Mouse (Mus musculus): ENCODE measurements at regions not wholly inside any gene's neighbourhood (a gene's known extent, or its start where the extent isn't known, plus 50 kb on each side); places are given as distances from the start of the nearest gene placed in this dataset.

GRCm38 (mm10) chr12:110165462-110165861, 113.4 kb upstream of the Dio3 start:
- intact Hi-C loops (cut with DNase I): no loop called here

GRCm38 (mm10) chr12:110168407-110168806, 110.5 kb upstream of the Dio3 start:
- intact Hi-C loops (cut with DNase I): no loop called here

GRCm38 (mm10) chr12:110169261-110169660, 109.6 kb upstream of the Dio3 start:
- intact Hi-C loops (cut with DNase I): no loop called here

- intact Hi-C loops (cut with DNase I): no loop called here
Observed at GRCm38 (mm10) chr12:110170496-110170895, 108.4 kb upstream of the Dio3 start.

GRCm38 (mm10) chr12:110177826-110178225, 101.0 kb upstream of the Dio3 start:
- intact Hi-C loops (cut with DNase I): no loop called here

- intact Hi-C loops (cut with DNase I): no loop called here
Observed at GRCm38 (mm10) chr12:110183473-110183872, 95.4 kb upstream of the Dio3 start.

GRCm38 (mm10) chr12:110185399-110185798, 93.5 kb upstream of the Dio3 start:
- intact Hi-C loops (cut with DNase I): no loop called here

- intact Hi-C loops (cut with DNase I): no loop called here
Observed at GRCm38 (mm10) chr12:110186381-110186780, 92.5 kb upstream of the Dio3 start.

GRCm38 (mm10) chr12:110186911-110187245, 92.0 kb upstream of the Dio3 start:
- intact Hi-C loops (cut with DNase I): no loop called here

- intact Hi-C loops (cut with DNase I): no loop called here
Observed at GRCm38 (mm10) chr12:110187246-110188135, 91.4 kb upstream of the Dio3 start.

GRCm38 (mm10) chr12:110188136-110188631, 90.7 kb upstream of the Dio3 start:
- intact Hi-C loops (cut with DNase I): no loop called here

- intact Hi-C loops (cut with DNase I): no loop called here
Observed at GRCm38 (mm10) chr12:110188641-110189328, 90.1 kb upstream of the Dio3 start.

GRCm38 (mm10) chr12:110189329-110189642, 89.6 kb upstream of the Dio3 start:
- intact Hi-C loops (cut with DNase I): no loop called here

- intact Hi-C loops (cut with DNase I): no loop called here
Observed at GRCm38 (mm10) chr12:110192186-110192585, 86.7 kb upstream of the Dio3 start.

- intact Hi-C loops (cut with DNase I): no loop called here
Observed at GRCm38 (mm10) chr12:110197366-110197765, 81.5 kb upstream of the Dio3 start.

- intact Hi-C loops (cut with DNase I): no loop called here
Observed at GRCm38 (mm10) chr12:110200471-110200870, 78.4 kb upstream of the Dio3 start.

GRCm38 (mm10) chr12:110200887-110201286, 78.0 kb upstream of the Dio3 start:
- intact Hi-C loops (cut with DNase I): no loop called here

GRCm38 (mm10) chr12:110203271-110204014, 75.4 kb upstream of the Dio3 start:
- intact Hi-C loops (cut with DNase I): no loop called here

- intact Hi-C loops (cut with DNase I): no loop called here
Observed at GRCm38 (mm10) chr12:110204246-110204989, 74.5 kb upstream of the Dio3 start.

- intact Hi-C loops (cut with DNase I): no loop called here
Observed at GRCm38 (mm10) chr12:110206271-110206670, 72.6 kb upstream of the Dio3 start.

GRCm38 (mm10) chr12:110206812-110207211, 72.1 kb upstream of the Dio3 start:
- intact Hi-C loops (cut with DNase I): no loop called here

Data from adrenal gland (tissue).